Mouse (Mus musculus) 416B (cell line): ENCODE results near the gene Slc47a2.
"Not testable (repeated sequence)": the region's sequence is repeated elsewhere in the genome, so short reads cannot be mapped to it uniquely, and the experiment has no call there.

Experiments used
- DNase-seq: peaks from one replicate; pipeline ENCODE4 v3.0.0; 2011; ENCODE audit warnings: low read depth

The Slc47a2 gene

DNA sequence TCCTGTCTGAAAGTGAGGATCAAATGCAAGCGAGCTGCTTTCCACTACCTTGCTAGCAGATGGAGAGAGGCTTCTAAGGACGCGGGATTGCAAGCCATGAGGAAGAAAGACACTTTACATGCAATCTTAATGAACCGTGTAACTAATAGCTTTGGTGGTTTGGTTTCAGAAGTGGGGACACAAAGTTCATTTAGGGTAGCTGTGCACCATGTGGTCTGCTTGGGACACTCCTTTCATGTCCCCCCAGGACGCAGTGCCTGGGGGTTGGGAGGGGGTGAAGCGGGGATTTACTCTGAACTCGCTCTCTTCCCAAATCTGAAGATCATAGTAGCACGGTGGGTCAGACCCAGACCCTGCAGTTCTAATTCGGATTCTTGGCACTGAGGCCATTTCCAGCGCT, 689 bp downstream of the Slc47a2 start:
- DNase-seq: no peak

DNA sequence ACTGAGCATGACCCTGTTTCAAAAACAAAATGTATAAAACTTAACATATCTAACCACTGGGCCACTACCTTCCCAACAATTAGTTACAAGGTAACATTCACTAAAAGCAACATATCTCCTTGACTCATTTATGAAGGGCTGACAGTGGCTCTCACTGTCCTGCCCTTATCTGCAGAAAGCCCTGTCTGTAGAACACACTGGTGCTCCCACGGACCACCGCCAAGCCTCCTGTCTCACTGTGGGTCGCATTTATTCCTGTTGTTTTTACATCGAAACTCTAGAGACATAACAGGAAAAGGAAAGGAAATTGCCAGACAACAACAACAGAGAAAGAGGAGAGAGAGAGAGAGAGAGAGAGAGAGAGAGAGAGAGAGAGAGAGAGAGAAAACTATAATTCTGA, 1.4 kb downstream of the Slc47a2 start:
- DNase-seq: no peak

DNA sequence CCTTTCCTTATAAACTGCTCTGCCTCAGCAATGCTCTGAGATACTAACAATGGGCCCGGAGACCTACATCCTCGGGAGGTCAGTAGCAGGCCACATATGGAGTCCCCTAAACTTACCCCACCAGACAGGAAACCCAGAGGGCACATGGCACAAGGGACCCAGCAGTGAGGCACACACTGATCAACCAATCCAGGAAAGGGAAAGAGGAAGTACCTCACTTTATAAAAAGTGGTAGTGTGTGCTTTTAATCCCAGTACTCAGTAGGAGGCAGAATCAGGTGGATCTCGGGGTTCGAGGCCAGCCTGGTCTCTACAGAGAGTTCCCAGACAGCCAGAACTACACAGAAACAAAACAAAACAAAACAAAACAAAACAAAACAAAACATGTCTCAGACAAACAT, 2.3 kb downstream of the Slc47a2 start:
- DNase-seq: peak; percentile 18

DNA sequence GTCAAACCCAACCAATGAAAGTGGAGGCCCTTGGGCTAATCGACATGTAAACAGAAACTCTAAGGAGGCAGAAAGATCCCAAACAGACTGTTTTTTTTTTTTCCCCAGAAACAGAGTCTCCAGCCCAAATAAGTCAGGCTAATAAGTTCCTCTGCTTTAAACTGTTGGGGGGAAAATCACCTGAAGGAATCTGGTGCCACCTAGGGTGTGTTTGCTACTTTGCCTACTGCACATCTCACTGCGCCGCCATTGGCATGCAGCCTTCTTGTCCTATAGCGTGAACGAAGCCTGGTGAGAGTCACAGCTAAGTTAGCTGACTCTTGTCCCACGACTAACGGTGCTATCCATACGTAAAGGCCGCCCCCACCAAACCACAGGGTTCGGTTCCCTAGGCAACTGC, 5.1 kb downstream of the Slc47a2 start:
- peak; percentile 13 for DNase-seq

DNA sequence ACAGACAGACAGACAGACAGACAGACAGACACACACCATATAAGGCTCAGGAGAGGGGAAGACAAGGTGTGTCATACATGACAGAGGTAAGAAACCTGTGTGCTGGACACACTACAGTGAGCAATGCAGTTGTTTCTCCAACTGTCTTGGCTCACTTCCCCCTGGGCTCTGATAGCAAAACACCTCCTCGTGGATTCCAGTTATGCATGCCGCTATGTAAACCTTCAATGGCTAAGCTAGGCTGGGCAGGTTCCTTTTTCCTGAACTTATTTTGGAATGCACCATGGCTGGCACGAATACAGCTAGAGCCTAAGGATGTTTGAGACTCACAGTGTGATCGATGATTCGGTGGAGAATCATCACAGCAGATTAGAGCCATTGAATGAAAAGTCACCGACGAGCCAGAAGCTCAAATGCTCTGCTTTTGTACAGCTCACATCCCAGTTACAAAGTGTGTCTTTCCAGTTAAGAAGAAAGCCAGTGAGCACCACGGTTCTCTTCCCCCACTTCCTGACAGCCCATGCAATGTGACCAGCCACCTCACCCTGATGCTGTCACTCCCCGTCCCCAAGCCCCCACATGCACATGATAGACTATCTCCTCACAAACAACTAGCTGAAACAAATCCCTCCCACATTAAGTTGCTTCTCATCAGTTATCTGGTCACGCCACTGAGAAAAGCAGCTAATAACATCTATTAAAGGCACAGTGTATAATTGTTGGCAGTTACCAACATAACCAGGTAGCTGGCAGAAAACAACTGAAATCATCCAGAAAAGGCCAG, 21.6 kb downstream of the Slc47a2 start:
- DNase-seq: no peak

DNA sequence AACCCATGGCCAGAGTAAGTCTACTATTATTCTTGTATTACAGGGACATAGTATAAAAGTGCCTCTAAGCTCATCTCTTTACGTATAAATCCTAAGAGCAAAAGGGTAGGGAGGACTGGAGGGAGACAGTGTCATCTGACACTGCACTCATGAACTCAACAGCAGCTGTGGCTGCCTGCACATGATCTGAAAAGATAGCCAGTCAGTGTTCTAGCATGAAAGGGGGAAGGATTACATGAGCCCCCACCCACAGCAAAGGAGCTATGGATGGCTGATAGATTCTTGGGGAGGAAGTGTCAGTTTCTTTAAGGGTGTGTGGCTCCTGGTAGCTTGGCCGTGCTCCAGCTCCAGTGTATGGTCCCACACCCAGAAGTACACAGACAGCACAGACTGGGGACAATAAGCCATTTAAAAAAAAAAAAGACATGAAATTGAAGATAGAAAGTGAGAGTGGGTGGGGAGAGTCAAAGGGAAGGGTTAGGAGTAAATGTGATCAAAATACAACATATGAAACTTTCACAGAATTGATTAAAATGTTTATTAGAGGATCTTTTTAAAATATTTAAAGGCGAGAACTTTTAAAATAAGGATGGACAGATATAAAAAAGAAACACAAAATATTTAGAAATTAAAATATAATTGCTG, 22.6 kb downstream of the Slc47a2 start:
- DNase-seq: peak; percentile 4

DNA sequence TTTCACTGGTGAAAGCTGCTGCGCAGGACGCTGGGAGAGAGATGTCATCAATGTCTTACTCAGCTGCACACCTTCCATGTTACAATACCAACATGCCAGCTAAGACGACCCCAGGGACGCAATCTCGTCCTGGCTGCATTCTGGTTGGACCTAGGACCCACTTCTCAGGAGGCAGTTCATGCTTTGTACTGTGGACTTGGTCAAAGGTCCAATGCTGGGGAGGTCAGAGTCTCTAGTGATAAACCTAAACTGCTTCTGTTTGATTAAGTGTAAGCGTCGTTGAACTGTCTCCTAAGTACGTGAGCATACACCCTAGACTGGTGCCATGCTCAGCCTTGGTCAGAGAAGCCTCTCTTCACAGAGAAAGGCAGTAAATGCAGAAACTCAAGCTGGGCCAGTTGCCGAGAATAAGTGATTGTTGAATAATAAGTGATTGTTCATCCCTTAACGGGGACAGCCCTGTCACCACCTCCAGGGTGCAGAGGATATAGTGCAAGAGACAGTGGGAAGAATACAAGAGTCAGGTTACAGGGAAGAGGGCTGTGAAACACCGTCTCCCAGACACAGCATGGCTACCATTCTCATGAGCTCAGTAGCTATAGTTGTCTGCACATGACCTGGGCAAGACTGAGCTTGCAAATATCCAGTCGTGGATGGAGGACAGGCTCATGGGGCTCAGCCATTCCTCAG, 23.3 kb downstream of the Slc47a2 start:
- DNase-seq: no peak

DNA sequence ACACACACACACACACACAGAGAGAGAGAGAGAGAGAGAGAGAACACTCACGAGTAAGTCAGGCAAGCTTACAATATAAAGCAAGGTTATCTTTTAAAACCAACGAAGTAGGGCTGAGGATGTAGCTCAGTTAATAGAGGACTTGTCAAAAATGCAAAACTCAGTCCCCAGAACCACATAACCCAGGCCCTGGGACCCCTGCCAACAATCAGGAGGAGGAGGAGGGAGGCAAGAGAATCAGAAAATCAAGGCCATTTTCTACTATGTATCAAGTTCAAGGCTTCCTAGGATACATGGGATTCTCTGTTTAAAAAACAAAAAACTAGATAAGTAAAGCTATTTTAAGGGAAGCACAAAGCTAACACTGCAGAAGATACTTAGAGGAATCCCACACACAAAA, 25.8 kb downstream of the Slc47a2 start:
- no peak for DNase-seq

DNA sequence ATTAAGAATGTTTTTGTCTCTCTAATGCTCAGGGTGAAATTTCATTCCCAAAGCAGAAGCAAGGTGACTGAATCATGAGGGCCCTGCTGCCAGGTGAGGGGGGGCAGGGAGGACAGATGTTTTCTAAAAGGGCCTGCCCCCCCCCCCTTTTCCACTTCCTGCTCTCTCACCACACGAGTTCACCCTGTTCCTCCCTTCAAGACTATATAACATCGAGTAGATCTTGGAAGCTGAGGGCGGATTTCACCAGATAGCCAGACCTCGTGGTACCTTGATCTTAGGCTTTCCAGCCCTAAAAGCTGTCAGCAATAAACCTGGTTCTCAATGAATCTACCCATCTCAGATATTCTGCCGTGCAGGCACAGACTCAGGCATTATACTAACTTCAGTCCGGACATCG, 32.3 kb downstream of the Slc47a2 start:
- DNase-seq: no peak

DNA sequence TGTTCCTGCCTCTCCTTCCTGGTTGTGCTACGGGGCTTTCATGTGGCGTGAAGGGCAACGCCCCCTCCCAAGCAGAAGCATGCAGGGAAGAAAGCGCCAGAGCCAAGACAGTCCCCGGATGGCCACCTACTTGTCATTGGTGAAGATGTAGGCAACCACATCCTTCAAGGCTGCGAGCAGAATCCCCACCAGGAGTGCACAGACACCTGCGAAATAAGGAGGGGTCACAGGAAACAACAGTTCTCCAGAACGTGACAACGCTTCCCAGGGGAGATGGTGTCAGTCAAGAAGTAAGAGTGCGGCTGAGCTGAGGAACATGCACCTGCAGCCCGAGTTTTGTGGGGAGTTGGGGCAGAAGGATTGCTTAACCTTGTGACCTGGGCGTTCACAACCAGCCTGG, 32.8 kb downstream of the Slc47a2 start:
- no peak for DNase-seq

DNA sequence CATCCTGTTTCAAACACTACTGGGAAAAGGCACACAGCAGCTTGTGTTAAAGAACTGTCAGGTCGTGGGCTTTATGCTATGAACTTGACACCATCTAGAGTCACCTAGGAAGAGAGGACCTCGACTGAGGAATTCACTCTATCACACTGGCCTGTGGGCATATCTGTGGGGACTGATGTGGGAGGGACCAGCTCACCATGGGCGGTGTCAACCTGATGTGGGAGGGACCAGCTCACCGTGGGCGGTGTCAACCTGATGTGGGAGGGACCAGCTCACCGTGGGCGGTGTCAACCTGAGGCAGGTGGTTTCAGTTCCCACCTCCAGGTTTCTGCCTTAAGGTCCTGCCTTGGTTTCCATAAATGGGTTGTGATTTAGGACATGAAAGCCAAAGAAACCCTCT, 34.9 kb downstream of the Slc47a2 start:
- no peak for DNase-seq

DNA sequence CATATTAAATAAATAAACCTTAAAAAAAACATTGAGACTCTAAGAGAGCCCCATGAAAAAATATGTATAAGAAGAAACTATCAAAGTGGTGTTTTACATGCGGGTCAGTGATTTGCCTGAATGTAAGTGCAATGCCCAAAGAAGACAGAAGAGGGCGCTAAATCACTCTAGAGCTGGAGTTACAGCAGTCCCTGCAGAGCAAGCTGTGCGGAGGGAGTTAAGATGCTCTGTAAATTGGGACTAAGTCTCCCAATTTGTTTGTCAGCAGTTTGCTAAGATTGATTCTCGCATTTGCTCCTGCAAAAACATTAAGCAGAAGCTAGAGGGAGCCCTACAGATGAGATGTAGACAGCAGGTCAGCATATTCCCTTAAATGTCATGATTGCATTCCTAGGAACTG, 37.3 kb downstream of the Slc47a2 start:
- peak; percentile 46 for DNase-seq

DNA sequence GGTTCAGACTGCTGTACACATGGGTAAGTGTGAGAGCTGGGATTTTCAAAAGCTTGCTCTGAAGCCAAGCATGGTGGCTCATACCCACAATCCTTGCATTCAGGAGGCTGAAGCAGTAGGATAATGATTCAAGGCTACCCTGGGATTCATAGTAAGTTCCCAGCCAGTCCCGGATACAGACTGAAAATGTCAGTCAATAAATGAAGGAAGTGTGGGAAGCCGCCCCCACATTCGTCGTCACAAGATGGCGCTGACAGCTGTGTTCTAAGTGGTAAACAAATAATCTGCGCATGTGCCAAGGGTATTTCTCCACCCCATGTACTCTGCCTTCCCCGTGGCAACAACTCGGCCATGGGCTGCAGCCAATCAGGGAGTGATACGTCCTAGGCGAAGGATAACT, 38.1 kb downstream of the Slc47a2 start:
- DNase-seq: not testable (repeated sequence)

DNA sequence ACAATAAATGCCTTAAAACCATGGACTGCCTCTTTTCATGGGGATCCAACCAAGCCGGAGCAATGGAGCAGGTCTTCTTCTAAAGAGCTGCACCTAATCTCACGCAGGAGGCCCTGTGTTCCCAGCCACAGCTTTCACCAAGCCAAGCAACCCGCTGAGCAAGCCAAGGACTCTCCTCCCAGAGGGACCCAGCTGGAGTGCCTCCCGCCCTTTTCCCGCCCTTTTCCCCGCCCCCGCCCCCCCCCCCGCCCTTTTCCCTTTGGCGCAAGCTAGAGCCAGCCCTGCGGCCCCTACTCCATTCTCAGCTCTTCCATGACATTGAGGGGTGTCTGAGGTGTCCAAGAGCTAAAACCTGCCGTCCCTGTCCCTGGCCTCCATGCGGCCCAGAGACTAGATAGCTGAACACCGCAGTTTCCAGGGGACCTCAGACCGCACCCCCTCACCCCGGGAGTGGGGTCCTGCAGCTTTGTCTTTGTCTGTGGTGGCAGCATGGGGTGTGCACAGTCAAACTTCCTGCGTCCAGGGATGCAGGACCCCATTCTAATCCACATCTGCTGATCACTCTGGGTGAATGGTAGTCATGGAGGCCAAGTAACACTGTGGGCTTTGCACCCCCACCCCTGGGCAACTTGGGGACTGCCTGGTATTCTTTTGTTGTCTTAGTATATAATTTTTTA, 41.8 kb downstream of the Slc47a2 start:
- no peak for DNase-seq

DNA sequence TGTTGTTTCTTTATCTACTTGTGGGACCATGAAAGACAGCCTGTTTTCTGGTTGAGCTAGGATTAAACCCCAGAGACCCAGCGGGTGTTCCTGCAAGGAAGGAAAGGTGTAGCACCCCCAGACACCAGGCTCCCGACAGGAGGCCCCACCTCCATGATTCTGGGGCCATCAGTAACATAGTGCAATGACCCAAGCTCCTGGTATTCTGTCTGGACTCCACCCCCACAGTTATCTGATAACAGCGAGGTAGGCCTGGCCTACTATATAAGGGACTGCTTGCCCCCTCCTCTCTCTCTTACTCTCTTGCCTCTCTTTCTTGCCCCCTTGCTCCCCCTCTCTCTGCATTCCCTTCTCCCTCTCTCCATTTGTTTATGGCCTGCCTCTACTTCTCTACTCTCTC, 42.5 kb downstream of the Slc47a2 start:
- DNase-seq: no peak

DNA sequence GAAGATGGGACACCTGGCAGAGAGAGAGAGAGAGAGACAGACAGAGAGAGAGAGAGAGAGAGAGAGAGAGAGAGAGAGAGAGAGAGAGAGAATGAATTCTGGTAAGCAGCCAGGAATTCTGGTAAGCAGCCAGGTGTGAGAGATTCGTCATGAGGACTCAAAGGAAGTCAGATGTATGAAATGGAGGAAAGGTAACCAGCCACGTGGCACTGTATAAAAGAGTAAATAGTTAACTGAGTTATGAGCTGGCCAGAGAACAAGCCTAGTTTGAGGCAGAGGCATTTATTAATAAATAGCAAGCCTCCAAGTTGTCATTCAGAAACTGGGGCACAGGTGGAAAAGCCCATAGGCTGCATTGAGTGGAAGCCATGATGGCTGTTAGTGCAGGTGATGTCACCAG, 44.8 kb downstream of the Slc47a2 start:
- DNase-seq: no peak

DNA sequence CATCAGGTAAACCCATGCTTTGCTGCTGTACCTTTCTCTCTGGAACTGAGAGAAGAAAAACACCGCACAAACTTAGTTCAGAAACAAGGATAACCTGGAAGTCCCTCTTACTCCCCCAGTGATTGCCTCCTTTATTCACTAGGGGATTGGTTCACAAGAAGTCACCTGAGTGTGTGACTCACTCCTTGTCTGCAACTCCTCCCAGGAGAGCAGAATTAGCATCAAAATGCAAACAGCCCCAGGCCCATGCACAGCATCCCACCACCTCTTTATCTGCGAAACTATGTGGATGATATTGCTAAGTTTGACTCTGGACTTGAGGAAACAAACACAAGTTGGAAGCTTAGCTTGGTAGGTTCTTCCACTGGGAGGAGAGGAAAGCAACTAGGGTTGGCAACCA, 45.3 kb downstream of the Slc47a2 start:
- no peak for DNase-seq

DNA sequence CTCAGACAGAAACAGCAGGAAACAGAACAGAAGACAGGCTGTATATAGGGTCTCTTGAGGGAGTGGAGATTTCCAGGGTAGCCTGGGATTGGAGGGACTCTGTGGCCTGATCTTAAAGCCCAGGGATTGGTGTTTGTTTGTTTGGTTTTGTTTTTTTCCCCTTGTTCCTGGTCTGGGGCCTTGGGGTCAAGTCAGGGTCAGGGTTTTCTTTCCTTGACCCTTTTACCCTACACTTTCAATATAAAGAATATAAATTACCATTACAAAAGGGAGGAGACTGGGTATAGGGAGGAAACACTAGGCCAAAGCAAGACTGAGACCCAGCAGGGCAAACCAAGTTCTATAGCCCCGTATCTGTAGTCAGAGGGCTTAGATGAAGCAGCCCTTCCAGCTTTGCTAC, 46.1 kb downstream of the Slc47a2 start:
- DNase-seq: no peak

DNA sequence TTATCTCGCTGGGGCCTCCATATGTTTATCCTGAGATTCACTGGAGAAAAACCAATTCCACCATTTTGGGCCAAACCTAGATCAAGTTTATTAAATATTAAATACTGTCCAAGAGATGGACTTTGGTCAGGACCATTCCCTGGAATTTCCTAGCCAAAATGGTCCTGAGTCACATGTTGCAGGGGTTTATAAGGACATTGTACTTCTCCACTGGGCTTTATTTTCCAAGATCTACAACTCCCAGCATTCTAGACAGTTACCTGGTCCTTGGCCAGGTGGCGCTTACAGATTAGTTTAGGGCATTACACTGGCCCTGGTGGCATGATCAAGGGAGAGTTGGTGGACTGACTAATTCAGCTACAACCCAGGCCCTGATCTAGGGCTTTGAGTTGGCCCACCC, 47.1 kb downstream of the Slc47a2 start:
- DNase-seq: no peak

DNA sequence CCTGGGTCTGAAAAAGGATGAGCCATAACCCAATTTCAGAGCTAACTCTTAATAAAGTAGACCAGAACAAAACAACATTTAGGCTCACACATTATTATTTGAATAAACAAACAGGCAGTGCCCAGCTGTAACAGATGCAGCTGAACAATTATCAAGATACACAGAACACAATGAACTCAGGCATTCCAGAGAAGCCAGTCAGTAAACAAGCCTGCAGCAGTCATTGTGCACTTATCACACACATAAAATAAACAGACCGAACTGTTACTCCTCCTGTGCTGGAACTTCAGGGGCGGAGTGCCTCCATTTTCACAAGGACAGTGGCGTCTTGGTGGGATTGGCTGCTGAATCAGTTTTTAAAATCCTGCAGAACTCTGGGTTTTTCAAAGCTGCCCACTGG, 48.2 kb downstream of the Slc47a2 start:
- no peak for DNase-seq

DNA sequence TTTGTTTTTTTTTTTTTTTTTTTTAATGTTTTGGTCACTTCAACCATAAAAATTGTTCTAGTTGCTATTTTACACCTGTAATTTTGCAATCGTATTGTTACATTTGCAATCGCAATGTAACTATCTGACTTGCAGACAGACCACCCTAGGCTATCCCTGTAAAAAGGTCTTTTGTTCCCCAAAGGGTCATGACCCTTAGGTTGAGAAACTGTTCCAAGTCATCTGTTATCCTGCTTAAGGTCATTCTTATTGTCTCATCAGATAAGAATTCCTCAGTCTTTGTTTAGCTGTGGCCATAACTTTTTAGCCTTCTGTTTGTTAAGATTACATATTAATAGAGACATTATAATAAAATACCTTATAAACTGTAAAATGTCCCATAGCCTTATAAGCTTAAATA, 49.4 kb downstream of the Slc47a2 start:
- no peak for DNase-seq

DNA sequence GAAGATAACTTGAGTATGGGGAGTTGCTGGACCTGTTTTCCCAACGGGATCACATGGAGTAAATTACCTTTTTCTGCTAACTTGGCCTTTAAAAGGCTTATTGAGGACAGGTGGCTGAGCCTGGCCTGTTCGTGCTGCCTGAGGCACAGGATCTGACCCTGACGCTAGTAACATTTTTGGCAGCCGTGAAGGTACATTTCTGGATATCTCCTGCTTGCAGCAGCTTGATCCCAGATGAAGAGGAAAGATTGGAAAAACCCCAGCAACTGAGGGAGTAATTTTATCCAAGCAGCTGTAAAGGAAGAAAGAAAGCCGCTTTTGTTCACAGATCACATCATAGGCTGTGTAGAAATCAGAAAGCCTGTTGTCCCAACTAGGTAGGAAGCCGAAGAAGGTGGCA, 58.3 kb downstream of the Slc47a2 start:
- no peak for DNase-seq
